Mouse (Mus musculus) CH12.LX (cell line): ENCODE results near the gene Peli3.

Experiments
- BHLHE40 ChIP-seq: IDR thresholded peaks from 2 replicates; pipeline ENCODE4 v1.6.1; 2011; ENCODE audit warnings: mild to moderate bottlenecking, low read depth, low read length, improper control_type of control experiment
- CTCF ChIP-seq, 2 experiments: IDR thresholded peaks in 1 of 2; conservative IDR thresholded peaks in 1 of 2; 2 replicates each; pipeline ENCODE4 v1.5.1; 2011 to 2012; ENCODE audit warnings: low read depth in 2 of 2, low read length in 2 of 2, improper control_type of control experiment in 1 of 2, inconsistent platforms in 1 of 2, mild to moderate bottlenecking in 1 of 2, moderate library complexity in 1 of 2
- E2F4 ChIP-seq: IDR thresholded peaks from 2 replicates; pipeline ENCODE4 v1.6.1; 2011; ENCODE audit warnings: low read depth, low read length, improper control_type of control experiment; ENCODE audit not compliant: insufficient replicate concordance
- ELF1 ChIP-seq: IDR thresholded peaks from 2 replicates; pipeline ENCODE4 v1.6.1; 2014; ENCODE audit warnings: low read depth, mild to moderate bottlenecking, inconsistent platforms, low read length, improper control_type of control experiment
- EP300 ChIP-seq: IDR thresholded peaks from 2 replicates; pipeline ENCODE4 v1.6.1; 2011; ENCODE audit warnings: low read length, improper control_type of control experiment
- ETS1 ChIP-seq: conservative IDR thresholded peaks from 2 replicates; pipeline ENCODE4 v1.6.1; 2012; ENCODE audit warnings: low read depth, mild to moderate bottlenecking, inconsistent platforms, low read length, improper control_type of control experiment, moderate library complexity
- JUND ChIP-seq: conservative IDR thresholded peaks from 2 replicates; pipeline ENCODE4 v1.6.1; 2011; ENCODE audit warnings: low read depth, low read length, improper control_type of control experiment
- MAFK ChIP-seq: IDR thresholded peaks from 2 replicates; pipeline ENCODE4 v1.6.1; 2011; ENCODE audit warnings: low read length, improper control_type of control experiment; ENCODE audit not compliant: insufficient replicate concordance
- NRF1 ChIP-seq: IDR thresholded peaks from 2 replicates; pipeline ENCODE4 v1.6.1; 2014; ENCODE audit warnings: low read depth, mild to moderate bottlenecking, inconsistent platforms, low read length, improper control_type of control experiment, moderate library complexity
- POLR2A ChIP-seq: IDR thresholded peaks from 2 replicates; pipeline ENCODE4 v1.6.1; 2011; ENCODE audit warnings: low read depth, mild to moderate bottlenecking, improper control_type of control experiment, low read length
- POLR2AphosphoS2 ChIP-seq: IDR thresholded peaks from 2 replicates; pipeline ENCODE4 v1.6.1; 2011; ENCODE audit warnings: low read depth, low read length, improper control_type of control experiment
- SMC3 ChIP-seq: IDR thresholded peaks from 2 replicates; pipeline ENCODE4 v1.6.1; 2011; ENCODE audit warnings: low read depth, low read length, improper control_type of control experiment
- ZNF384 ChIP-seq: IDR thresholded peaks from 2 replicates; pipeline ENCODE4 v1.6.1; 2012; ENCODE audit warnings: low read depth, low read length, improper control_type of control experiment, inconsistent platforms

DNA sequence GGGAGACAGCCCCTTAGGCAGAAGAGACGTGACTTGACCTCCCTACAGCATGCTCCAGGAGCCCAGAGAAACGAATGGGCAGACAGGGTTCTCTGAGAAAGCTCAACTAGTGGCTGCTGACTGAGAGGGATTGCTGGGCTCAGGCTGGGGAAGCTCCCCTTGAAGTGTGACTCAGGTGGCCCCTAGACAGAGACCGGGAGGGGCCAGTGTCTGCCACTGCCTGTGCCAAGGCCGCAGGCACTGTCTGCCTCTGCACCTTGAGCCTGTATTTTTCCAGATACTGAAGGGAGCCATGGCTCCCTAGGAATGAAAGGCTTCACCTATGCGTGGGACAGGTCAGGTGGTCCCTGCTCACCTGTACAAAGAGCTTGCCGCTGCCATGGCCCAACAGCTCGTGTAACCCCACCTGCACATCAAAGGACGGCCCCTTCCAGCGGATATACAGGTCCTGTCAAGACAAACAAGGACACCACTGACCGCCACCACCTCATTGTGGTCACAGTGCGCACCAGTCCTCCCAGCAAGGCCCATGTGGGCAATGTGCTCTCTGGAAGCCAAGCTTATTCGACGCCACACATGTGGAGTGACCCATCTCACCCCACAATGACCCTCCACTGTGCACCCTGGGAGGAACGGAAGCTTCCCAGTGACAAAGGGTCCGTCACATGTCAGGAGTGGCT is 26.9 kb downstream of the Peli3 start:
- TF ChIP-seq POLR2AphosphoS2 = no peak
- no peak for TF ChIP-seq CTCF (conservative IDR thresholded peaks at IDR 0.05 in 1 of 2, IDR thresholded peaks at IDR 0.05 in 1 of 2; ENCODE audit: low read depth in 2 of 2, low read length in 2 of 2)
- TF ChIP-seq ELF1 = no peak
- no peak for TF ChIP-seq POLR2A
- TF ChIP-seq EP300 = no peak
- TF ChIP-seq NRF1 = no peak
- TF ChIP-seq ZNF384 = no peak
- no peak for TF ChIP-seq ETS1
- no peak for TF ChIP-seq SMC3
- no peak for TF ChIP-seq MAFK
- no peak for TF ChIP-seq BHLHE40
- TF ChIP-seq JUND = no peak
- no peak for TF ChIP-seq E2F4
